Mouse (Mus musculus) heart, adult 8-10 months (tissue): ENCODE data around the gene Naaa. TPM values are rescaled to one million over a fixed set of nuclear protein-coding genes. Genes with fewer than 3 reads are reported as not detected.

ENCODE experiments used
- DNase-seq: peaks from one replicate; pipeline ENCODE4 v3.0.0; 2022; ENCODE audit warnings: low spot score
- total RNA-seq, 4 experiments: library from RNA; stranded (reverse); gene quantifications; 2 replicates each; pipeline ENCODE4 v1.2.4; 2022

Gene Naaa
- 10 to 100 TPM; 15.9 to 21.7 (median 18.8) TPM for total RNA-seq

DNA sequence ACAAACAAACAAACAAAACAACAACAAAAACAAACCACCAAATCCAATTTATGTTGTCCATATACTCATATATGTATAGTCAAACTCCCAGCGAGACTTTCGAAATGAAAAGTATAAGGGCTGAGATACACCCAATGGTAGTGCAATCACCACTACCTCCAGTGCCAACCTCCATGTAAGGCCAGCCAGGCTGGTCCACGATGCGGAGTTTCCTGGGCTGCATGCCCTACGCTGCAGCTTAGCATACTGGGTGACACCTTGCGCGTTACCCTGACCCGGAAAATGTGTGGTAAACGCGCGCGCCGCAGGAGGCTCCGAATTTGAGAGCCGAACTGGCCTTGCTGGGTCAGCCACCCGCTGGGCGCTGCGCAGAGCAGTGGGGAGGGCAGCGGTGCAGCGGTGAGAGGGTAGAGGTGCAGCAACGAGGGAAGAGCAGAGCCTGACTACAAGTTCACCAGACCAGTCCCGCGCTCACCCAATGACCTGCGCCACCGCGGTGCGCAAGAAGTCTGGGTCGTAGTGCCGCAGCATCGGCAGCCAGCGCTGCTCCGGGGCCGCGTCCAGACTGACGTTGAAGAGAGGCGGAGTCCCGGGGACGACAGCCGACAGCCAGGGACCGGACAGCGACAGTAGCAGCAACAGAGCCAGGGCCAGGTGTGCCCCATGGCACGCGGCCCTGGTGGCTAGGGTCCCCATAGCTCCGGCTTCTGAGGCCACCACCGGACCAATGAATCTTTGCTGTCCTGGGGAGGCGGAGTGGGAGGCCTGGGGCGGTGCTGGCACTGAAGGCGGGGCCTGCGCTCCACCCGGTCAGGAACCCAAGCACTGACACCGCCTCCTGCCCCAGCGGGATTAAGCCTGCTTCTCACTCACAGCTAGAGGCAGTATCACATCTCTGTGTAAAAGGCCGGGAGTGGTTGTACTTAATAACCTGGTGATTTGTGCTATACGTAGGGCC is at the start of gene Naaa:
Naaa (minus strand) TSS at position 734 of the 958 bp plus-strand sequence.
- peak; percentile 90 for DNase-seq

DNA sequence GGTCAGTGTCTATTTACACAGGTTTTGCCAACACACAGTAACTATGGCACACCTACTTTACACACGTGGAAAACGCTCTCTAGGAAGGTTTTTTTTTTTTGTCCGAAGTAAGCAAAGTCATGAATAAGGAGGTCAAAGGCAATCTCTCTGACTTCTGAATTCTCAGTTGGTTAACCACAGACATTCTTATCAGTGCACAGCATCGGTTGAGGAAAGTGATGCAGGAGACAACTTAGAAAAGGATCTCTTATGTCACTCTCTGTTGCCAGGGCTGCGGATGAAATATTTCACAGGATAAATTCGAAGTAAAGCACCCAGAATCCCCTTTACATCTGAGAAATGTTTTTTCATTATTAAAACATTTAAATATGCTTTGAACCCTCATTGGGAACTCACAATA is 49.4 kb upstream of the Naaa start:
- DNase-seq: no peak

DNA sequence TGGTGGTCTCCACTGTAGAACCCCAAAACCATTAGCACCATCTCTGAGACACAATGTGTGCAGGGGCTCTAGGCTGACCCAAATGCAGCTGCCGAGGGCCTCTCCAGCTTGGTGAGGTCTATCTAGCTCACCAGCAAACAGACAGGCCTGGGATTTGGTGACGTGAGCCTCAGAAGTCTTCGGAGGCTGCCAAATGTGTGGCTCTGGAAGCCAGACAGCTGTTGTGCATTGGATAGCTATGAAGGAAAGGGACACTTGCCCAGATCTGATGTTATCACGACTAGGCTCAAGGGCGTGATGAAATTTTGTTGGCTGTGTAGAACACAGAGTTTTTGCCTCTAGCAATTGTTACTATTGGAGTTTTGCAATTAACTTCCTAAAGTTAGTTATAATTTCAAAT is 45.3 kb upstream of the Naaa start:
- peak; percentile 85 for DNase-seq

DNA sequence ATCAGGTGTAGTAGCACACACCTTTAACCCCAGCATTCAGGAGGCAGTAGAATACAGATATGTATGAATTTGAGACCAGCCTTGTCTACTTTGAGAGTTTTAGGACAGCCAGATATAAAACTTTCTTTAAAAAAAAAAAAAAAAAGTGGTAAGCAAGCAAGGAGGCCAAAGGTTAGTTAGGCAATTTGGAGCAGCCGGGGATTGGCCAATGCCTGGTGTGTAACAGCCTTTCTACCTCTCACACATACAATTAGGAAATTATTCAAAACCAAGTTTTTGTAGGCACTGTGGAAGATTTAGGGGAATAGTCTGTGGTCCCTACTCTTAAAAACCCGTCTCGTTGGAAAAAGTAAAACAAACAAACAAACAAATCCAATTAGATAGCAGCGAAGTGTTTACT is 44.6 kb upstream of the Naaa start:
- DNase-seq: no peak

DNA sequence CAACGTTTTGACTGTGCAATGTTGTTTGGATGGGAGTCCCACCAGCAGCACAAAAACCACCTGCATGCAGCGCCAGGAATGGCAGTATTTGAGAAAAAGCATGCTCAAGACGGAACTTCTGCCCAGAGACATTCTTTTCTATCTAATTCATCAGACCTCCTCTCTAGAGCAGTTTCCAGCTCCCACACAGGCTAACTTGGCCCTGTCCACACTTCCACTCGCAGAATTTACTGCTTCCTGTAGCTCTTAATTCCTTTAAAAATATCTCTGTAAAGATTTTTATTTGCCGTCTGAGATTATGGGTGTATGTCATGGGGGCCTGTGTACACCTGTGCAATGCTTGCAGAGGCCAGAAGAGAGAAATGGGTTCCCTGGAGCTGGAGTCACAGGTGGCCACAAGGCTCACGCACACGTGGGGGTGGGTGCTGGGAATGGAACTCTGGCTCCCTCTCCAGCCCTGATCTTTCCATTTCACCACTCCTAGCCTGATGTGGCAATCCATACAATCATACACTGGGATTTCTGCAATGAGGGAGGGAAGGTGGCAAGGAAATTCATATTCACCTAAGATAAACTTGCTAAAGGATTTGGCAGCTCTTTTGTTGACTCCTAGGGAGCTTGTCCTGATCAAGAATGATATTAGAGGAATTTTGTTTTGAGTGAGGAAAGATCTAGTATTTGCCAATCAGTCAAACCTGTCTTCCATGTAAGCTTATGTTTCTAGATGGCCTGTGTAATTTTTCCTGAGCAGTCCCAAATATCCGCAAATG is 43.8 kb upstream of the Naaa start:
- no peak for DNase-seq

DNA sequence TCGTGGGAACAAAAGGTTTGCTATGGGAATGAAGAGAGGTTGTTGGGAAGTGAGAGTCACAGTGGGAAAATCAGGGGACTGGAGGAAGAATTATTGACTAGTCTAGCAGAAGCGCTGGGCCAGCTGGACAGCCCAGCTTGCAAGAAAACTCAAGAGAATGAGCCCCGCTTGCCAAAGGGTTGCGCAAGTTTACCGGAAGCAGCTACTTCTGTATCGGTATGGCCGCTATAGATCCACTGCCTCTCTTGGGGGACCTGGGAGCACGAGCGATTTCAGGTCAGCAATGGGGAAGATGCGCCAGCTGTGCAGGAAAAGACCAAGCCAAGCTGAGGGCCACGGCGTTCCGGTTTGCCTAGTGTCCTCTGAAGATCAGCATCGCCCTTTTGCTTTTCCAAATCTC is 40.6 kb upstream of the Naaa start:
- no peak for DNase-seq

DNA sequence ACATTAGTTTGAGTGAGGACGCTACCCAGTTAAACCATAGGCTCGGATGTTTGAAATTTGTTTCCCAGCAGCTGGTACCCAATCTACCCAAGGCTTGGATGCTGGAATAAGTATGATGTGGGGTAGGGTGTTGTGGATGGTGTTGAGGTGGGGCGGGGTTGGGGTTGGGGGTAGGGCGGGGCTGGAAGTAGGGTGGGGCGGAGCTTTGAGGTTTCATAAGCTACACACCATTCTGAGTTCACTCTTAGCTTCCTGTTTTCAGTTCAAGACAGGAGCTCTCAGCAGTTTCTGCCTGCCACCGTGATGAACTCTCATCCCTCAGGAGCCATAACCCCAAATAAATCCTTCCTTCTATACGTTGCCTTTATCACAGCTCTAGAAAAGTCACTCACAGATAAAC is 40.1 kb upstream of the Naaa start:
- DNase-seq: no peak

DNA sequence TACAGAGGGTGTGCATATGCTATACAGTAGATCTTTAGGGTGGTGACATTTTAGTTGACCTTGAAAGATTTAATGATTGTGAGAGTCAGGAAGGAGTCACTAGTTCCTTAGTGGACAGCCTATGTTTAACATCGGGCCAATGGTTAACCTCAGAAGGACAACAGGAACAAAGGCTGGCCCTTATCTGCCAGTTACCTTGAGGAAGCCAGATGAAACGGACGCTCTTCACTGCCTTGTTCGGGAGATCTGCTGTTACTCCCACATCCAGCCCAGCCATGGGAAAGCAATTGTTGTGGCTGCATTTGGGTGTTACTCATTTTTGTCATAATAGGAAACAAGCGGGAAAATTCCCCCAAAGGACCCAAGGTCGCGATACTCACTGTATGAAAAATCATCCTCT is 35.8 kb upstream of the Naaa start:
- no peak for DNase-seq

DNA sequence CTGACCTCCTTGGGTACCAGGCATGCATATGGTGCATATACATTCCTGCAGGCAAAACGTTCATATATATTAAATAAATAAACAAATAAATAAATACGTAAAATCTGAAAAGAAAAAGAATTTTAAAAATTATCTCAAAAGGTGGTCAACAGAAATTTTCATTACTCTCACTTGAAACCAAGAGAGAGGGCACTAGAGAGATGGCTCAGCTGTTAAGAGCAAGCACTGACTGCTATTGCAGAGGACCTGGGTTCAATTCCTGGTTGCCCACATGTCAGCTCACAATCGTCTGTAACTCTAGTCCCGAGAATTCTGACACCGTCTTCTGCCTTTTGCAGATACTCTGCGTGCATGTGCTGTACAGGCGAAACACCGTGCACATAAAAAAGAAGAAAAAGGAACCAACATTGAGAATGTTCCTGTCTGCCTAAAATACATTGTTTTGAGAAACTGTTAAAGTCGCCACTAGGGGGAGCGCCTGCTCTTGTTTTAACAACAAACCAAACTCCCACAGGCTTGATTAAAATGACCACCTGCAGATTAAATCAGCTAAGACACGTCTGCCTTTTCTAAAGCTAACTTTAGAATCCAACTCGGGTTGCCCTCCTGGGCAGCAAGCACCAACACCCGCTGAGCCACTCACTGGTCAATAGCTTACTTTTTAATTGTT is 34.2 kb upstream of the Naaa start:
- DNase-seq: peak; percentile 92

DNA sequence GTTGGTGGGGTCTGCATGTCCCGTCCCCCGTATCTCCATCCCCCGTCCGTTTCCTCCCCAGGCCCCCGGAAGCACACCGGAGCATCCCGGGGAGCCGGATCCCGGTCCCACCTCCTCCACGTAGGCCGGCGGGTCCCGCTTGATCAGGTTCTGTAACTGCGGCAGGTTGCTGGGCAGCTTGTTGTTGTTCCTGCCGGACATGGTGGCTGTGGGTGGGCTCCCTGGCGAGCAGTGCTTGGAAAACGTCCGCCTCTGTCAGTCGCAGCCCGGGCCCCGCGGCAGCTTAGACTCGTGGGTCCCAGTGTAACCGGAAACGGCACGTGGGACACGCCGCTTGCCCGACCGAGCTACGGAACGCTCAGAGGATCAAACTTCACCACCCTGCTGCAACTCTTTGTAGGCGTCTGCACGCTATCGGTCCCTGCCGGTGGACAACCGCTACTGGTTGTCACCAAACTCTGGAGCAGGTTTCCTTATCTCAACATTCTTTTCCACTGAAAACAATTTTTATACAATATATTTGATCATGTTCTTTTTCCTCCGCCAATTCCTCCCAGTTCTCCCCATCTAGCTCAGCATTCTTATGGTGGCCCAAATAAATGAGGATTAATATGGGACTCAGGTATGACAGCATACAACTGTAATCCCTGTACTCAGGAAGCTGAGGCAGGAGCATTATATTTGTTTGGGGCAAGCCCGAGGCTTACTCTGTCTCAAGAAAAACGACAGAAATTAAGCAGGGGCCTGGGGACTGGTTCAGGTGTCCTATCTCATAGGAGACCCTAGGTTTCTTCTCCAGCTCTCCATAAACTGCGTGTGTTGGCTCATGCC is 31.9 kb upstream of the Naaa start, which contains the start of gene Sdad1:
Sdad1 (minus strand) TSS at position 799 of the 831 bp plus-strand sequence.
- DNase-seq: peak; percentile 95

DNA sequence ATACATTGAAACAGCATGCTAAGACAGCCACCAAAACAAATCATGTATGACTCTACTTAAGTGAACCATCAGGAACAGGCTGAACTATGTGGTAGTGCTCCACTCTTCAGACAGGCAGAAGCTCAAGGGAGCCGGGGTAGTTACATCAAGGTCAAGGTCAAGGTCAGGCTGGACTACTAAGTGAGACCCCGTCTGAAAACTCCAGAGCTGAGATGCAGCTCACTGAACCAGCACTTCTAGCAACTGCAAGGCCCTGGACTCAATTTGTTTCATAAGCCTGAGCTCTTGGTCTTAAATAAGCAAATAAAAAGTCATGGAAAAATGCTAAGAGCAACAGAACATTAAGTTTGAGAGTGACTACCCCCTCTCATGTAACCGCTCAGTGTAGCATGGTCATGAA is 26.3 kb upstream of the Naaa start:
- no peak for DNase-seq

DNA sequence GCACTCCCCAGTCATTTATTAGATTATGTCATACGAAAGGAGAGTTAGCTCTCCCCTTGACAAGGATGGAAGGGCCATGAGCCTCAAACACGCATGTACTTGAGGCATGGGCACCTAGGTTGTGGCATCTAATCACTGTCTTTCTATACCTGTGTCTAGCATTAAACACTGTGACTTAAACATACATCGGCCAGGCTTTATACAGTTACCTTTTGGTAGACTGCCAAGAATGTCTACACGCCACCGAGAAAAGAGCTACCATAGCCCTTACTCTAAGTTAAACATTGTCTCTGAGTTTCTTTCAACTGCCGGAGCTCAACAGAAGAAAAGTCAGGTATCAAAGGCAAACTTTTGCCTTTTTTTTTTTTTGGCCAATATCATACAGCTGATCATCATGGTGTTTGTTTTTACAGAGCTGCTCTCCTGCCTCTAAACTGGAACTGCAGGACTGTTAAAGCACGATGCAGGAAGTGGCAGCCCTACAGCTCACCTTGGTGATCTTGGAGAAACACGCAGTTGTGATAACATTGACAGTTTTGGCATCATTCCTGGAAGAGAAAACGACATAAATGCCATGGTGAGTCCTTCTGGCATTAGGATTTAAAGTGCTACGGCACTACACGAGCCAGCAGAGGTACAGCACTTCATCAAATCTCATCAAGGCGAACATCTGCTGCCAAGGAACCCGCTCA is 24.3 kb upstream of the Naaa start:
- no peak for DNase-seq

DNA sequence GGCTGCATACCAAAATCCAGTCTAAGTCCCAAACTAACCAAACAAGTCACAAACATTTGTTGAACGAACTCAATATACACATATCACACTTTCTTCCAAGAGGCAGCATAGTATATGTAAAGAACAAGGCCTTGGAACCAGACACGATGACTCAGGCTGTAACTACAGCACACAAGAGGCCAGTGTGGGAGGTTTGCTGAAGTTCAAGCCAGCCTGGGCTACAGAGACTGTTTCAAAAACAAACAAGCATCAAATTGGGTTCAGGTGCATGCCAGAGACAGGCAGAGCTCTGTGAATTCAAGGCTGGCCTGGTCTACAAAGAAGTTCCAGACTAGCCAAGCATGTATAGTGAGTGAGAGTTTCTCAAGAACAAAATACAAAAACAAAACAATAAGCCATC is 16.6 kb upstream of the Naaa start:
- no peak for DNase-seq

DNA sequence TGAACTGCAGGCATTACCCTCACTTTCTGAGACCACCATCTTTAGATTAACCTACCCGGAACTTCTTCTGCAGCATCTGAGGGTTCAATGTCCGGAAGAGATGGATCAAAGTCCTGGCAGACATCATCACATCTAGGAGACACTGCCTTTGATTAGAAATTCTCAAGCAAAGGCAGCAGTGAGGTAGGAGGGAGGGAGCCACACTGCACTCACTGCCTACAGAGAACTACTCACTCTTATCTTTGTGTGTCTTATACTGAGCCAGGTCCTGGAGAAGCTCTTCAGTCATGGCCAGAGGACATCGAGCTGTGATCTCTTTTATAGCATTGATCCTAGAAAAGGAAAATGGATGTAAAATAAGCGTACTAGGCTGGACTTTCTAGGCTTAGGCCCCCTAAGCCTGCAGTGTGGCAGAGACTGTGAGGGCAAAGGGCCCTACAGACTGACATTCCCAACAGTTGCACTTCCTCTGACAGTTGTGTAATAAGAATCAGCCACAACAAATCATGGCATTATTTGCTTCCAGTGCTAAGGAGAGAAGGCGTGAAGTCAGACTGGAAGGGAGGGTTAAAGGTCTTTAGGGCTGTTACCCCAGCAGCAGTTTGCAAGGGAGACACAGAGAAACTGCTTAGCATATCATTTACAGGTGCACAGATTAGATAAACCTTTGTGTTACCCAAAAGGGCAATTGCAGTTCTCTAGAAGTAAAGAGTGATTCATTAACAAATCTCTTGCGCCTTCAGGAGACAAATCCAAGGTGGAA is 13.9 kb upstream of the Naaa start:
- DNase-seq: no peak

DNA sequence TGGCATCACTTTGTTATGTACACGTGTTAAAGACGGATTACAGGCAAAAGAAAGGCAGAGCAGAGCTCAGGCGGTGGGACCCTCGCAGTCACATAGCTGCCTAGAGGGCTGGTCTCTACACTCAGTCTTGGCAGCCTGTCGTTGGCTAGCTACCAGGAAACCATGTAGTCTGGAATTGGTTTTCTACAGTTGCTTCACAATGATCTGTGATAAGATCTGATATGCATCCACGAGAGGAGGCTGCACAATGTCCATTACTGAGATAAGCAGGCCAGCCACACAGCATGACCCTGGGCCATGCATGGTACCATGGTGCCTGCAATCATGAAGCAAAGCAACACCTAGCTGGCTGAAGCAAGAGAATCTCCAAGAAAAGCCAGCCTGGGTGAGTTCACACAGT is 9.9 kb upstream of the Naaa start:
- DNase-seq: no peak

DNA sequence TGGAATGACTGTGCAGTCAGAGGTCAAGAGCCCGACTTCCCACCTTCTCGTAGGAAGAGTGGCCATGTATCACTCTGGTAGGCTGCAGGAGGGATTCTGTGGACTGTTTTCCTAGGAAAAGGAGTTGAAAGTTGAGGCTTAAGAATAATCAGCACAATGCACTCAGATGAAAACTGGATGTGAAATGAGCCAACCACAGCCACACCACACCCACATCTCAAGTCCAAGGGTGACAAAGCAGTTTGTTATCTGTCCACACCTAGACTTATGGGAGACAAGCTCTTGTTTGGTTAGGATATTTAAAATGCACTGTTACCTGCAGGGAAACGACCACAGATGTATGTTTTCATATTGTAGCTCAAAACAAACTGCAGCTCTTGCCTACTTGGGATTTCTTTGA is 5.1 kb upstream of the Naaa start:
- no peak for DNase-seq

DNA sequence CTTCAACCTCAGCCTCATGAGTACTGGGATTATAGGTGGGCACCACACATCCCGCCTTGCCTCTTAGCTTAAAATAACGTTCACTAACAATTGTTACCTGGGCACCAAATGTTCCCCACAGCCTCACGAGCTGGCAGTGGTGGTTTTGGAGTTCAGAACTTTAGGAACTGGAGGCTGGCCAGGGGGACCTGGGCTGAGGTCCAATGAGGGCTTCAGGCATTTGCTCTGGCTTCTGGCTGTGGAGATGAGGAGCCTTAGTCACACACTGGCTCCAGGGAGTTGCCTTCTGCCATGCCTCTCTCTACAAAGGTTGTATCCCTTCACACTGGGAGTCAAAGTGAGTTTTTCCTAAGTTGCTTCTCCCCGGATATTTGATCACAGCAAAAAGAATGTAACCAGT is 4.6 kb upstream of the Naaa start:
- no peak for DNase-seq

DNA sequence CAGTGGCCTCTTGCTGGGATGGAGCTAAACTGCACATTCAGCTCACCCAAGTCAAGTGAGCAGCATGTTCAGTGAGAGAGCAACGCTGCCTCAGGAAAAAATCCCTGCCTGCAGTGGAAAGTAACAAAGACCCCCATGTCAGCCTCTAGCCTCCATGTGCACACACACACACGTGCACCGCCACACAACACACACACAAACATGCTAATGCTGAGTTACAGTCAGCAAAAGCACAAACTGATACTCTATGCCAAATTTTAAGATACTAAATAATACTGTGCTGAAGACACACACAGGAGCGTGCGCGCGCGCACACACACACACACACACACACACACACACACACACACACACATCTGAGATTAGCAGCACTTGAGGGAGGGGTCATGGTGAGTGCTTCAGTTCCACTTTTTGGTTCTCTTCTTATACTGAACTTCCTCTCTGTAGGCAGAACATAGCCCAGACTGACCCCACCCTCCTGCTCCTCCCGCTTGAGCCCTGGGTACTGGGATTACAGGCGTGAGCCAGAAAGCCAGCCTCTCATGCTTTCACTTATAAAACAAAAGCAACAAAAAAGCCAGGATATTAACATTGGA is 1.1 kb upstream of the Naaa start:
- no peak for DNase-seq

DNA sequence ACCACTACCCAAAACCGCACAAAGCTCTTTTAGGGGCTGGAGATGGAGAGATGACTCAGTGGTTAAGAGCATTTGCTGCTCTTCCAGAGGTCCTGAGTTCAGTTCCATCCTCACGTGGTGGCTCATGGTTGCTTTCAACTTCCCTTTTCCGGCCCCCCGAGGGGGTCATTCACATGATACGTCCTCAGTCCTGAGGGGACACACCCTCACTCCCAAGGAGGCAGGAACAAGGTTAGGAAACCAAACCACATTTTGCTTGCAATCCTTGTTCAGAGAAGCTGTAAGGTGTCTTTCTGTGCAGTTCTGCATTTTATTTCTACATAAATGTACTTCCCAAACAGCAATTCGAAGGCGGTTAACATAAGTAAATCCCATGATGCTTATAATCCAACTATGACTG is 7.5 kb downstream of the Naaa start:
- no peak for DNase-seq
